Mouse (Mus musculus): Measurements from ENCODE around the gene Ppid.

The Ppid gene

GRCm38 (mm10) chr3:79590863-79591792 lies at the start of gene Ppid:
Gene Ppid, plus strand, starts transcription at chr3:79591342.
- DNase-seq (ENCODE audit: low read depth) = peak; percentile 74

DNA sequence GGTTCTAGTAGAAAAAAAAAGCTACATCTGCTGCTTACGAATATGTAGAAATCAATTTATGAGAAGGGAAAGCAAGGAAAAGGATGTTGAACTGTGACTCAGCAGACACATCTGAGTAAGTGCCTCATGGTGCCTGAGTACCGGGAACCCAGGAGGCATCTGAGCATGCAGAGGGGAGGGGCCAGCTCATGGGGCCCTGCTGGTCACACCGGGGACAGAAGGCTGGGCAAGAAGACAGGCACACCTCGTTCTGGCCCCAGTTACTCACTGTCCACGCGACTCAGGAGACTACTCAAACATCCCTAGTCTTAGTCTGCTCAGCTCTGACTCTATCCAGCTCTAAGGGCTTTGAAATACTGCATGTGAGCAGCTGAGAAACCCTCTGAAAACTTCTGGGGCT lies 48.6 kb upstream of the Ppid start:
- DNase-seq (ENCODE audit: low read depth) = peak; percentile 67

- no peak for DNase-seq (ENCODE audit: low read depth)
Observed at GRCm38 (mm10) chr3:79548681-79549437, 42.3 kb upstream of the Ppid start.

DNA sequence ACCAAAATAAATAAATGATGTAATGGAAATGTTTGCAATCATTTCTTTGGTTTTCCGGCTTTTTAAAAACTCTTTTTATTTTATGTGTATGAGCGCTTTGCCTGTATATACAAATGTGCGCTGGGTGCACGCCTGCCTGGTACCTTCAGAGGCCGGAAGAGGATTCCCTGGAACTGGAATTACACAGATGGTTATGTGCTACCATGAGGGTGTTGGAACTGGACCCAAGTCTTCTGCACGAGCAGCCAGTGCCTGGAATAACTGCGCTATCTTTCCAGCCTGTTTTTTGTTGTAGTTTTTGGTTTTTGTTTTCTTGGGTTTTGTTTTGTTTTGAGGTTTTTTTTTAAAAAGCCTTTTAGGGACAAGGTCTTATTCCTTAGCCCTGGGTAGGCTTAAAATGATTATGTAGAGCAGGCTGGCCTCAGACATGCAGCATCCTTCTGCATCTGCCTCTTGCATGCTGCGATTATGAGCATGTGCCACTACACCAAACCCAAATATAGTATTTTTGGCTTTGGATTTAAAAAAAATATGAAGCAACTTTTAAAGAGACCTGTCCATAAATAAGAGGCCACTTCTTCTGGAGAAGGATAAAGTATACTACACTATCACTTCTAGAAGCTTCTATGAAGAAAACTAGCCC lies 41.3 kb upstream of the Ppid start:
- DNase-seq (ENCODE audit: low read depth) = no peak

- no peak for DNase-seq (ENCODE audit: low read depth)
Observed at GRCm38 (mm10) chr3:79551826-79552552, 39.2 kb upstream of the Ppid start.

DNA sequence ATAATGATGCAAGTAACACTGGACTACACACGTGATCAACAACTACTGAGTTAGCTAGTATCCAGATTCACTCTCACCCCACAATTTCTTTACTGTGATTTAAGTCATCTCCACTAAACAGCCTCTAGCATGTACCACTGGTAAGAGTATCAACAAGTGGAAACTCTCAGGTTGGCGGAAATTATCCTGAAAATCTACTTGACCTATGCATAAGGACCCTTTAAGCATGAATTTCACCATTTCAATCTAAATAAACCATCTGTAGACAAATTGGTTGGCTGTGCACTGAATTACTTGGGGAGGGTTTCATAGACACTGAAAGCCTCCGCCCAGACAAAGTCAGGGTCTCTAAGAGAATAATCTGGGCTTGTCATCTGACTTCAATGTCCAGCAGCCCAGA lies 37.4 kb upstream of the Ppid start:
- no peak for DNase-seq (ENCODE audit: low read depth)

GRCm38 (mm10) chr3:79555061-79555460 lies 36.1 kb upstream of the Ppid start:
- DNase-seq (ENCODE audit: low read depth) = no peak

DNA sequence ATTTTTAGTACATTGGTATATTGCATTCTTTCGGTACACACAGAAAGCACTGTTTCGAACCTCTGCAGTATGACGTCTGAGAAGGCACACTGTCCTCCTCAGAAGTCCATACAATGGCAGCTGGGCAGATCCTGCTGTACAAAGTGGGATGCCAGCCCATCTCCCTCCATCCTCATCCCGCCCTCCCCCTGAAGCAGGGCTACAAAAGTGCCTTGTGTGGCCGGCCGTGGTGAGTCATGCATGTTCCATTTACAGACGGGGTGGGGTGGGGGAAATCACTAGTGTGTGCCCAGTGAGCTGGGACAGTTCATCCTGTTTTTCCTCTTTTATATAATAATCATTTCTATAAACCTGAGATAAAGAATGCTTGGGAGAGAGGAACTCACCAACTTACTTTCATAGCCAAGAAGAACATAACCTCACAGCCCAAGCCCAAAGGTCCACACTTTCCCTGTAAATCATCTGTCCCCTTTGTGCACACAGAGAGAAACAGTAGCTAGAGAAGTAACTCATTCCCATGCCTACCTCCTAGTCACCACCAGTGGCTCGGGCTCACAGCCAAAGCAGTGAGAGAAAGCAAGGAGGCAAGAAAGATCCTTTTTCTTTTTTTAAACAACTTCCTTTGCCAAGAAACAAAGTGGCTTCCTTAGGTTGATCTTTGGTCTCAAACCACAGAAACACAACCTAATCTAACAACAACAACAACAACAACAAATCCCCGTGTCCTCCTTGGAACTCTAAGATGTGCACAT lies 31.9 kb upstream of the Ppid start:
- DNase-seq (ENCODE audit: low read depth) = no peak

- DNase-seq (ENCODE audit: low read depth) = no peak
Observed at GRCm38 (mm10) chr3:79559773-79560045, 31.4 kb upstream of the Ppid start.

- no peak for DNase-seq (ENCODE audit: low read depth)
Observed at GRCm38 (mm10) chr3:79560555-79560954, 30.6 kb upstream of the Ppid start.

DNA sequence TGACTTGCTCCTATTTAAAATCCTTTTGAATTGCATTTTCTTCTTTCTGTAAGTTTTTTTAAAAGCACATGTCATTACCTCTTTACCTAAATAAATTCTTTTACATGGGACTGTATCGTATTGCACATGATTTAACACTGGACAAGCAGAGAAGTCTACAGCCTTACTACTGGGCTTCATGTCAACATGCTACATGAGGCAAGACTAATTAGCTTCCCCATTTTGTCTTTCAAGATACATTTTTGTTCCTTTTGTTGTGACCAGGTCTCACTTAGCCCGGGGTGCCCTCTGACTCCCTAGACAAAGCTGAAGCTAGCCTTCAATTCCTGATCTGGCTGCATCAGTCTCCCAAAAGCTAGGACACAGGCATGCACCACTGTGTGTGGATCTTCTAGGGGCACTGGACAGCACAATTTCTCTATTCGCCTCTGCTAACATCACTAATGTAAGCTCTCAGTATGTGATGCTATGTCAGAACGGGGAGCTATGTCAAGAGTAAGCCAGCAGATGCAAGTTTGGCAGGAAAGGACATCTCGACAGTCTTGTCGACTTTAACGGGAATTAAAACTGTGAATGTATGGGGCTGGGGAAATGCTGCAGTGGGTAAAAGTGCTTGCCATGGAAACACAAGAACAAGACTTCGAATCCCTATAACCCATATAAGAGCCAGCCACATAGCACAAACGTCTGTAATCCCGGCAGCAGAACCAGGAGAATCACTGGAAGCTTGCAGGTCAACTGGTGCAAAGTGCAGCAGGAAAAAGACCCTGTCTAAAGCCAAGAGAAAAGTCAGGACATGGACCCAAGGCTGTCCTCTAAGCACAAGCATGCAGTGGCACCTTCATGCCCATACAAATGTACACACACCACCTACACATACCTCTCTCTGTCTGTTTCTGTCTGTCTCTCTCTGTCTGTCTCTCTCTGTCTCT lies 29.1 kb upstream of the Ppid start:
- no peak for DNase-seq (ENCODE audit: low read depth)

- no peak for DNase-seq (ENCODE audit: low read depth)
Observed at GRCm38 (mm10) chr3:79563511-79563910, 27.6 kb upstream of the Ppid start.

GRCm38 (mm10) chr3:79564875-79565606 lies 26.1 kb upstream of the Ppid start:
- no peak for DNase-seq (ENCODE audit: low read depth)

- DNase-seq (ENCODE audit: low read depth) = no peak
Observed at GRCm38 (mm10) chr3:79566716-79567691, 24.1 kb upstream of the Ppid start.

DNA sequence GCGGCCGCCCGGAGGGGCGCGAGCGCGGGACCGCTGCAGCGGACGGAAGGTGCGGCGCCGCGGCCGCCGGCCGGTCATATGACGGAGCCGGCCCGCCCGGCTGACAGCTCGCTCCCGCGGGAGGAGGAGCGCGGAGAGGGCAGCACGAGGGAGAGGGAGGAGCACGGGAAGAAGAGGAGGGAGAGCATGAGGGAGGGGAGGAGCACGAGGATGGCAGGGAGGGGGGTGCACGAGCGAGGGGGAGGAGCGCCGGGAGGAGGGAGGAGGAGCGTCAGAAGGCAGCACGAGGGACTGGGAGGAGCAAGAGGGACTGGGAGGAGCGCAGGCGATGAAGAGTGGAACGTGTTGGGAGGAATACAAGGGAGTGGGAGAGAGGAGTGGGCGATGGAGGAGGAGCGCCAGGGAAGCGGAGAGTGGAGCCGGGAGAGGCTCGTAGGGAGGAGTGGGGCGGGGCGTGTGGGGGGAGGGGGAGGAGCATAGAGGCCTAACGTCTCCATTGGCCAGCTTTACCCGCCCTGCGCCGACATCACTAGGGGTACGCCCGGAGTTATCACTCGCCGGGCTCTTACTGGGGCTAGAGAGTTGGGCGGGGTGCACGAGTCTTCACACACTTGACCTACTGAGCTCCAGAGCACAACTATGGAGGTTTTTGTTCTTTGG lies 23.3 kb upstream of the Ppid start, which contains the start of gene Fnip2:
Fnip2 (minus strand) TSS at position 94 of the 660 bp plus-strand sequence.
- DNase-seq (ENCODE audit: low read depth) = peak; percentile 85

DNA sequence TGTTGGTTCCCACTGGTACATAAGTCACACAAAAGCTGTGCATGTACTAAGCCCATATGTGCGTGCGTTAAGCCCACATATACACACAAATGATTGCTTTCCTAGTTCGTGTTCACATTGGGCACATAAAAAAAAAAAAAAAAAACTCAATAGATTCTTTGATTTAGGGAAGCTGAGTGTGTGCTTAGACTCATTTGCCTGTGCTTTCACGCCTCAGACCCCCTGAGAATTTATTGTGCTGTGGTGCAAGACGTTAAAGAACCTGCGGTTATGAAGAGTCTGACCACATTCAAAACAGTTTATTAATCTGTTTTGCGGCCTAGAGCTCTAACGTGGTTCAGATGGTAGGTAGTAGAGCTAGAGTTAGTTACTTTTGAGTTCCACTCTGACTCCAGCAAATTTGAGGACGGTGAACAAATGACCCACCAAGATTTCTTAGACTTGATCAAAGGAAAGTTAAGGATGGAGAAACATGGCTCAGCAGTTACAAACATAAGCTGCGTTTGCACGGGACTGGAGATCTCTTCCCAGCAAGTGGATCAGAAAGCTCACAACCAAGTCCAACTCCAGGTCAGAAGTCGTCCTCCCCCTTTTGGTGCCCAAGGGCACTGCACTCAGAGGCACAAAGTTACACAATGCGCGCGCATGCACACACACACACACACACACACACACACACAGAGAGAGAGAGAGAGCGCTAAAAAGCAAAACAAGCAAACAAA lies 22.4 kb upstream of the Ppid start:
- no peak for DNase-seq (ENCODE audit: low read depth)

- no peak for DNase-seq (ENCODE audit: low read depth)
Observed at GRCm38 (mm10) chr3:79569351-79569681, 21.8 kb upstream of the Ppid start.
